Mouse (Mus musculus) lung, postnatal 0 days (tissue): ENCODE results near the gene Ccdc134.

Experiments
- CTCF ChIP-seq: IDR thresholded peaks from 2 replicates; pipeline ENCODE4 v1.5.1; 2016; ENCODE audit warnings: antibody characterized with exemption, mild to moderate bottlenecking
- EP300 ChIP-seq: IDR thresholded peaks from 2 replicates; pipeline ENCODE4 v1.6.1; 2016; ENCODE audit warnings: antibody characterized with exemption, mild to moderate bottlenecking, control low read depth

DNA sequence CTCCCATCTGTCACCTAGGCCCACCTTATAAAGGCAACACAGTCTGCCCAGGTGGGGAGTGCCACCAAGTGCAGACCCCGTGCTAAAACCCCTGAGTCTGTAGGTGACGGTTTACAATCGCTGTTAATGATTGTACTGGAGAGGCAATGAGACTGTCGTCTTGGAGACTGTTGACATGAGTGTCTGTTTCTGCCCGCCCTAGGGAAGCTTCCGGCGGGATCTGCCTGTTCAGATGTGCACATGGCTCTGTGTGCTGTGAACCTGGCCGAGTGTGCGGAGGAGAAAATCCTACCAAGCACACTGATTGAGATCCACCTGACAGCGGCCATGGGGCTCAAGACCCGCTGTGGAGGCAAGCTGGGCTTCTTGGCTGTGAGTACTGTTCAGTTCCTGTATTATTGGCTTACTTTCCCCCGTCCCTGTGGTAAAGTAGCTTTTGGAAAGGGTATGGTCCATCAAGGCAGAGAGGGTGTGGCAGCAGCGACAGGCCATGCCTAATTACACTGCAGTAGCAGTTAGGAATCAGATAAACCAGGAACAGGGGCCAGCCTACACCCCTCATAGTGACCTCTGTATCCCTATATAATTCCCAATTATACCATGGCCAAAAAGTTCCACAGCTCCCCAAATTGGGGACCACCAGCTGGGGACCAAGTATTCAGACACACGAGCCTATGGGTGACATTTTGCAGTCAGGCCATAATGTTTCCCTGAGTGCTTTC lies 57.5 kb downstream of the Ccdc134 start:
- TF ChIP-seq CTCF (no peak), EP300 (no peak)
